Mouse (Mus musculus) intestine, postnatal 0 days (tissue): ENCODE measurements around the gene Tspan9. TPM values are rescaled to one million over a fixed set of nuclear protein-coding genes. Genes with fewer than 3 reads are reported as not detected.

Experiments
- ATAC-seq: fragments of 200-750 bp; cut with Nextera tagmentation; 2 replicates; pipeline ENCODE4 v1.8.0; 2017; ENCODE audit warnings: mild to moderate bottlenecking, moderate TSS enrichment, moderate library complexity
- H3K27ac ChIP-seq: fragments of 300-500 bp; sonication (generic); 2 replicates; pipeline ENCODE4 v1.5.1; 2014; ENCODE audit warnings: mild to moderate bottlenecking, low read depth, low read length, moderate library complexity
- H3K27me3 ChIP-seq: fragments of 300-500 bp; sonication (generic); replicated peaks from 2 replicates; pipeline ENCODE4 v1.6.1; 2014; ENCODE audit warnings: low read length, mixed read lengths; ENCODE audit not compliant: control insufficient read depth, insufficient read depth
- H3K36me3 ChIP-seq: fragments of 300-500 bp; sonication (generic); 2 replicates; pipeline ENCODE4 v1.6.1; 2014; ENCODE audit warnings: mild to moderate bottlenecking, moderate library complexity; ENCODE audit not compliant: control insufficient read depth, insufficient read depth
- H3K4me1 ChIP-seq: fragments of 300-500 bp; sonication (generic); replicated peaks from 2 replicates; pipeline ENCODE4 v1.6.1; 2014; ENCODE audit warnings: antibody characterized with exemption, low read length, mixed read lengths; ENCODE audit not compliant: control insufficient read depth, insufficient read depth
- H3K4me2 ChIP-seq: fragments of 300-500 bp; sonication (generic); replicated peaks from 2 replicates; pipeline ENCODE4 v1.6.1; 2014; ENCODE audit warnings: low read depth, mild to moderate bottlenecking, moderate library complexity
- H3K4me3 ChIP-seq: fragments of 300-500 bp; sonication (generic); 2 replicates; pipeline ENCODE4 v1.5.1; 2014; ENCODE audit warnings: low read depth, low read length
- H3K9ac ChIP-seq: fragments of 300-500 bp; sonication (generic); 2 replicates; pipeline ENCODE4 v1.6.1; 2014; ENCODE audit warnings: mild to moderate bottlenecking, low read depth, low read length
- H3K9me3 ChIP-seq: fragments of 300-500 bp; sonication (generic); 2 replicates; pipeline ENCODE4 v1.6.1; 2016; ENCODE audit warnings: mixed run types; ENCODE audit not compliant: control insufficient read depth
- CTCF ChIP-seq: sonication (generic); IDR thresholded peaks from 2 replicates; pipeline ENCODE4 v1.5.1; 2016; ENCODE audit warnings: low read depth, mild to moderate bottlenecking, control low read depth, antibody characterized with exemption, moderate library complexity
- WGBS: fragments of 180-500 bp; shearing (Covaris S2); extraction: QIAGEN DNeasy Blood & Tissue Kit; methylation state at CpG from one replicate; pipeline ENCODE4 v1.1.7; 2014; 5-methylcytosine and 5-hydroxymethylcytosine counted together
- polyA plus RNA-seq: library from polyadenylated mRNA; unstranded; fragments of >200 nt; fragmentation: Nextera tagmentation; extraction: Ambion mirVana; gene quantifications from 2 replicates; pipeline ENCODE4 v1.2.1, GENCODE M21; 2015

Tspan9 gene
- polyA plus RNA-seq, 1 experiment from 2014 or later: 55.5 TPM

DNA sequence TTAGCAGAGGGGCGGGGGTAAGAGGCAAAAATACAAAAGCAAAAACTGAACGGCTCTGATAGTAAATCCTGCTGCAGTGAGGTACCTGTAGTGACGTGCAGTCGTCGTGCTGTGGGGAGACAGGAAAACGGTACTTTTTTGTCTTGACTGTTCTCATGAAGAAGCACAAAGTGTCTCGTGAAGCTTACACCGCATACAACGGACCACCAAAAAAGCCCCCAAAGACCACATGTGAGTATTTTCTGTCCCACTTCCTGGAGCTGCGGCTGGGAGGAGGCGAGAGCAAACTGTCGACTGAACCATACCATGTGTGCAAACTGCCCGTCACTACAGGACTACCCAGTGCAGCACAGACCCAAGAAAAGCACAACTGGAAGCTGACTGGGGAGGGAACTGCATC, 117.8 kb downstream of the Tspan9 start:
- no peak for TF ChIP-seq CTCF
- H3K9ac ChIP-seq: no peak overlapping the region
- H3K4me1 ChIP-seq: no peaks in the 10 kb centered on the region
- ATAC-seq: no peak
- H3K4me2 ChIP-seq: no peak overlapping the region
- no peaks in the 10 kb centered on the region for H3K36me3 ChIP-seq
- H3K9me3 ChIP-seq: no peaks in the 10 kb centered on the region
- H3K27me3 ChIP-seq: no peaks in the 10 kb centered on the region
- 82% methylated on average over 13 of the region's 13 CpGs for WGBS
- H3K4me3 ChIP-seq: no peak overlapping the region
- no peak overlapping the region for H3K27ac ChIP-seq

DNA sequence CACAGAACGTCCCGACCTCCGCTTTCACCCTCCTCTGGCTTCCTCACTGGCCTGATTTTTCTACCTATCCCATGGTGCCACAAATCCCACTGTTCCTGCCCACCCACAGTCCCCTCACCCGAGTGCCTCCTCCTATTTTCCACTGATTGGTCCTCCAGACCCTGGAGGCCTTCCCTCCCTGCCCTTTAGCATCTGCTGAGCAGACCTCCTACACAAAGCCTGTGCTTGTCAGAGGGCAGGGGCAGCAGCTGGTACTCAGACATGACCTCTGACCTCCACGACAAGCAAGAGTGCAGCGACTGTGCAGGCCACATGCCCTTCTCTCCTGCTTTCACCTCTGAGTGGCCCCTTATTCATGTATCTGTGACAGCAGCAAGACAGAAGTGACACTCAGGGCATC, 121.2 kb downstream of the Tspan9 start:
- H3K9ac ChIP-seq: no peak overlapping the region
- no peak overlapping the region for H3K4me3 ChIP-seq
- no peaks in the 10 kb centered on the region for H3K36me3 ChIP-seq
- no peak for ATAC-seq
- no peaks in the 10 kb centered on the region for H3K9me3 ChIP-seq
- TF ChIP-seq CTCF: no peak
- no peak overlapping the region for H3K27ac ChIP-seq
- WGBS: 61% methylated on average over 6 of the region's 6 CpGs
- H3K4me2 ChIP-seq: no peak overlapping the region
- 0 out of 2 replicates have a peak, but pooled peaks cover 2% of the 10 kb centered on the region for H3K4me1 ChIP-seq
- no peaks in the 10 kb centered on the region for H3K27me3 ChIP-seq

DNA sequence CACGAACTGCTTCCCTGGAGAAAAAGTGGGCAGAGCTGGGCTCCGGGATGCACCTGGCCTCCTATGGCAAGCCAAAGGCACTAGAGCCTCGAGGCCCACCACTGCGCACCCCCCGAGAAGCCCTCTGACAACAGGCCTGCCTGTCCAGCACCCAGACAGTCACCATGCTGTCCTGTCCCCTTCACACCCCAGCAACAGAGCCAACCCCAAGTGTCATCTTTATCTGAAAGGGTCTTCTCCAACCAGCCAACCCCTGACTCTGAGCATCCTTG, 121.5 kb downstream of the Tspan9 start:
- WGBS: 71% methylated on average over 5 of the region's 5 CpGs
- no peak for TF ChIP-seq CTCF
- H3K27me3 ChIP-seq: no peaks in the 10 kb centered on the region
- 0 out of 2 replicates have a peak, but pooled peaks cover 2% of the 10 kb centered on the region for H3K4me1 ChIP-seq
- H3K4me2 ChIP-seq: no peak overlapping the region
- H3K4me3 ChIP-seq: no peak overlapping the region
- no peak overlapping the region for H3K27ac ChIP-seq
- no peak for ATAC-seq
- no peak overlapping the region for H3K9ac ChIP-seq
- H3K36me3 ChIP-seq: no peaks in the 10 kb centered on the region
- H3K9me3 ChIP-seq: no peaks in the 10 kb centered on the region

DNA sequence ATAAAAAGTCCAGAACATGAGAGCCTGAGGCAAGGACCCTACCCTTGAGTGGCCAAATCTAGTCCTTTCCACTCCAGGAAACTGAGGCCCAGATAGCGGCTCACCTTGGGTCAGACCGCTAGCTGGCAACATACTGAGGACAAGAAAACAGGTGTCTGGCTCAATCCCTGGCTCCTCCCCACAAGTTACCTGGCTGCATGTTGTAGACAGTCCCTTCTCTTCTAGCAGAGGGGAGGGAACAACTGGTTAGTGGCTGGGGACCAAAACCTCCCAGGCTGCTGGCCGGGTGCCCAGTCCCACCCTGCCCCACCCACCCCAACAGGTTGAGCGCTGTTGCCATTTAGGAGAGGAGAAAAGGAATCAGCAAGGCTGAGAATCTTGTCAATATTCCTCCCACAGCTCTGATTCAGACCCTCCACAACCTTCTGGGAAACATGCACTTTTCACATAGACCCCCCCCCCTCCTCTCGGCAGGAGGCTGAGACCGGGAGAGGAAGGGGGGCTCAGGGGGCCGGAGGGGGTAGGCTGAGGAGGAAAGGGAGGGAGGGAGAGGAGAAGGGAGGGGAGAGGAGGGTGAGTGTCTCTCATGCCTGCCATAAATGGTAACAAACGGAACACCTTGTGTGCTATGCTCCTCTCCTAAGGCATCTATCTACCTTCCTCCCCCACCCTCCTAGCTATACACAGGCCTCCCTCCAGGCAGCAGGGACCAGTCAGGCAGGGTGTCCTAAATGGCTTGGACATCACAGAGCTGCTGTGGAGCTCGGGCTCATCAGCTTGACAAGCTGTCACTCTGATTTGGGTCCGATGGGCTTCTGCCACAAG, 122.1 kb downstream of the Tspan9 start:
- no peak overlapping the region; the same call in 1 of the 2 replicates for H3K27ac ChIP-seq
- H3K27me3 ChIP-seq: no peaks in the 10 kb centered on the region
- no peak for TF ChIP-seq CTCF
- H3K36me3 ChIP-seq: no peaks in the 10 kb centered on the region
- H3K9me3 ChIP-seq: no peaks in the 10 kb centered on the region
- 0 out of 2 replicates have a peak, but pooled peaks cover 2% of the 10 kb centered on the region for H3K4me1 ChIP-seq
- no peak overlapping the region for H3K9ac ChIP-seq
- H3K4me3 ChIP-seq: no peak overlapping the region
- H3K4me2 ChIP-seq: no peak overlapping the region
- 28% methylated on average over 9 of the region's 10 CpGs for WGBS
- no peak for ATAC-seq

DNA sequence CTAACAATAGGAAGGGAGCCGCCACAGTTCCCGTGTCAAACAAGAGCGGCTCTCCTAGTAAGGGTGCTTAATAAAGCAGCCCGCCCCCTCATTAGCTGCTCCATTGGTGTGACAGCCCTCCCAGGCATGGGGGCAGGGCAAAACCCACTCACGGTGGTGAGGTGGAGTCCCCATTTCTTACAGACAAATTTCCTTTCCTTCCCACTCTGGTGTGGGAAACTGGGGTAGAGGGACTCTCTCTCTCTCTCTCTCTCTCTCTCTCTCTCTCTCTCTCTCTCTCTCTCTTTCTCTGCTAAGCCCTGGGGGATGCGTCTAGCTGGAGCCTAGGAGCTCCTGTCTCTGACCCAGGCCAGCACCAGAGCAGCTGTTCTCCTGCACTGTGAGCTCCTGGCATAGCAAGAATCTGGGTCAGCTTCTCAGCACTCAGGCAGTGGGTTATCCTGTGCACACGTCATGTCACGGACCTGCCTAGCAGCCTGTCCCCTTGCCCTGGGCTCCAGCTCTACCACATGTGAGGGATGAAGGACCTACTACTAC, 122.8 kb downstream of the Tspan9 start:
- H3K27ac ChIP-seq: no peak overlapping the region
- no peak overlapping the region for H3K4me3 ChIP-seq
- H3K36me3 ChIP-seq: no peaks in the 10 kb centered on the region
- no peak for TF ChIP-seq CTCF
- H3K9ac ChIP-seq: no peak overlapping the region
- H3K9me3 ChIP-seq: no peaks in the 10 kb centered on the region
- no peak for ATAC-seq
- WGBS: 54% methylated on average over 8 of the region's 8 CpGs
- no peak overlapping the region for H3K4me2 ChIP-seq
- H3K27me3 ChIP-seq: no peaks in the 10 kb centered on the region
- 0 out of 2 replicates have a peak, but pooled peaks cover 2% of the 10 kb centered on the region for H3K4me1 ChIP-seq

DNA sequence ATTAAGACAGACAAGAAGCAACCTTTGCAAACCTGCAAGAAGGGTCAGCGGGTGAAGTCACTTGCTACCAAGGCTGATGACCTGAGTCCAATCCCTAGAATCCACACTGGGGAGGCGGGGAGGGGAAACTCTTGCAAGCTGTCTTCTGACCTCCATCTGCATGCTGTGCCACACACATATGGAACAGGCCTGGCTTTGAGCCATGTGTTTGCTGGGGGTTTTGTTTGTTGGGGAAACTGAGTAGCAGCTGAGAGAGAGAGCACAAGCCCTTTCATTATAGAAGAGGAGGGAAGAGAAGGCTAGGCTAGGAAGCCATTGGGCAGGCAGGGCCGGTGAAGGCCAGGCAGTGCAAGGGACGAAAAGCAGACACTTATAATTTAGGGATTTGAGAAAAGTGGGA, 123.3 kb downstream of the Tspan9 start:
- H3K36me3 ChIP-seq: no peaks in the 10 kb centered on the region
- H3K27me3 ChIP-seq: no peaks in the 10 kb centered on the region
- no peak for TF ChIP-seq CTCF
- 79% methylated on average over 4 of the region's 4 CpGs for WGBS
- no peaks in the 10 kb centered on the region for H3K9me3 ChIP-seq
- H3K27ac ChIP-seq: no peak overlapping the region
- H3K9ac ChIP-seq: no peak overlapping the region
- no peak overlapping the region for H3K4me2 ChIP-seq
- no peak for ATAC-seq
- H3K4me1 ChIP-seq: 0 out of 2 replicates have a peak, but pooled peaks cover 2% of the 10 kb centered on the region
- no peak overlapping the region for H3K4me3 ChIP-seq
